Mouse (Mus musculus): ENCODE measurements around the gene Cyp2c70. TPM values are rescaled to one million over a fixed set of nuclear protein-coding genes. Genes with fewer than 3 reads are reported as not detected.
"Not testable (repeated sequence)": the region's sequence is repeated elsewhere in the genome, so short reads cannot be mapped to it uniquely, and the experiment has no call there.

Cyp2c70 gene
- polyA plus RNA-seq, 1 experiment from 2014 or later, result not detected

DNA sequence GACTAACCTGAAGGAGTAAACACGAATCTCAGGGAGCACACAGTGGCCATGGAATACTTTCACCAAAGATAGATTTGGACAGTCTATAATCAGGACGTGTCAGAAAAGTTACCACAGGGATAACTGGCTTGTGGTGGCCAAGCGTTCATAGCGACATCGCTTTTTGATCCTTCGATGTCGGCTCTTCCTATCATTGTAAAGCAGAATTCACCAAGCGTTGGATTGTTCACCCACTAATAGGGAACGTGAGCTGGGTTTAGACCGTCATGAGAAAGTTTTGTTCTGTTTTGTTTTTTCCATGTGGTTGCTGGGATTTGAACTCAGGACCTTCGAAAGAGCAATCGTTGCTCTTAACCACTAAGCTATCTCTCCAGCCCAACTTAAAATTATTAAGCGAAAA lies 67.5 kb downstream of the Cyp2c70 start:
- 79% methylated on average over 13 of the region's 13 CpGs for WGBS
- H3K4me2 ChIP-seq; DNase-seq; ATAC-seq (ENCODE audit: insufficient read depth); H3K4me1 ChIP-seq (ENCODE audit: insufficient read depth); H3K4me3 ChIP-seq (ENCODE audit: low read depth, low read length); H3K9ac ChIP-seq; H3K27ac ChIP-seq (ENCODE audit: low read depth); H3K9me3 ChIP-seq (ENCODE audit: low read depth, low read length); H3K36me3 ChIP-seq (ENCODE audit: insufficient read depth); H3K27me3 ChIP-seq (ENCODE audit: insufficient read depth, low read length): not testable (repeated sequence)

Other genes starting within 250 kb of the Cyp2c70 start
- not detected in 2 replicates for gene Cyp2c37, start 194.9 kb downstream of the Cyp2c70 start, polyA plus RNA-seq (2014; fragmentation: Nextera tagmentation; extraction: Ambion mirVana)
- not detected in 2 replicates for gene Cyp2c54, start 113.5 kb downstream of the Cyp2c70 start, polyA plus RNA-seq (2014; fragmentation: Nextera tagmentation; extraction: Ambion mirVana)
- not detected in 2 replicates for gene Cyp2c50, start 97.6 kb downstream of the Cyp2c70 start, polyA plus RNA-seq (2014; fragmentation: Nextera tagmentation; extraction: Ambion mirVana)
- gene Pdlim1, start 84.5 kb upstream of the Cyp2c70 start, polyA plus RNA-seq (2014; fragmentation: Nextera tagmentation; extraction: Ambion mirVana), result 130 and 135 TPM in 2 replicates

All from lung, embryonic 14.5 days (tissue).